Mouse (Mus musculus): Measurements from ENCODE around the gene Acer3.

Gene Acer3

DNA sequence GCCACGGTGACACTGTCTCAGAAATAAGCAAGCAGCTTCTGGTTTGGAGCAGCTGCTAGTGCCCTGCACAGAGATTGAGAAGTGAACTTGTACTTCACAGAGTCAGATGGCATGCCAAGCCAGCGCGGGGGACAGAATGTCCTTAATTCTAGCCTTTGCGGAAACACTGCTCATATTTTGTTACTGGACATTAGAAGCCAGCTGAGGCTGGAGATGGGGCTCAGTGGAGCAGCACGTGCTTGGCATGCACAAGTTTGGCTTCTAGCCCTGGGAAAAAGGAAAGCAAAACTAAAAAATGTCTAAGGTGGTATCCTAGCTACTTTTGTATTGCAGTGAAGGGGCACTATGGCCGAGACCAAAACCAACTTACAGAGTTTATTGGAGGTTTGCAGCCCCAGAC lies 135.7 kb downstream of the Acer3 start:
- CTCF ChIA-PET, result no interaction called here

DNA sequence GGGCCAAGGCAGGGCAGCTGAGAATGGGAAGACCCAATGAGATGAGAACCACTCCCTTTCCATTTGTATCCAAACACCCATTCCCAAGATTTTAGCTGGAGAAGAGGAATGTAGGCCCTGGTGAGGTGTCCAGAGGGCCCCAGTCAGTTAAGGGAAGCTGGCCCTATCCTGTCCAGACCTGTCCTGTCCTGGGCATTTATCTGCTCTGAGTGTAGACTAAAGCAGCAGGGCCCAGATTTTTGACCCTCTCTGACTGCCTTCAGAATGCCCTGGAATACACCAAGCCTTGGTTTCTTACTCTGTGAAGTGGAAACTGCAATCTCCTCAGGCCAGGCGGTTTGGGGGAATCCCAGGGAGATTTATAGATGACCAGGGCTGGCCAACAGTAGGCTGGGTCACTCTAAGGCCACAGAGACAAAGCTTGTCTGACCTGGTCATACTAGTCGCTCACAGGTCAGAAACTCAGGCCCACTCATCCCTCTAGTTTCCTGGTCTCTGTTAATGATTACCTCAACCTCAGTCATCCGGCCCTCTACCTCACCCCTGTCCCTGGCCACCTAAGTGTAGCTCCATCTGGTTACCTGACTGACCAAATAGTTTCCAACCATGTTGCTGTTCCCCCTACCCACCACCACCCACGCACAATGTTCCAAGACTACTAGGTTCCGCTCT lies 142.3 kb downstream of the Acer3 start:
- CTCF ChIA-PET, result interaction anchor here (1.2 to 1.7 kb wide), 2 partner anchors 12 to 71 kb away, joined by 4 to 5 read pairs; no protein-coding TSS in a partner anchor

DNA sequence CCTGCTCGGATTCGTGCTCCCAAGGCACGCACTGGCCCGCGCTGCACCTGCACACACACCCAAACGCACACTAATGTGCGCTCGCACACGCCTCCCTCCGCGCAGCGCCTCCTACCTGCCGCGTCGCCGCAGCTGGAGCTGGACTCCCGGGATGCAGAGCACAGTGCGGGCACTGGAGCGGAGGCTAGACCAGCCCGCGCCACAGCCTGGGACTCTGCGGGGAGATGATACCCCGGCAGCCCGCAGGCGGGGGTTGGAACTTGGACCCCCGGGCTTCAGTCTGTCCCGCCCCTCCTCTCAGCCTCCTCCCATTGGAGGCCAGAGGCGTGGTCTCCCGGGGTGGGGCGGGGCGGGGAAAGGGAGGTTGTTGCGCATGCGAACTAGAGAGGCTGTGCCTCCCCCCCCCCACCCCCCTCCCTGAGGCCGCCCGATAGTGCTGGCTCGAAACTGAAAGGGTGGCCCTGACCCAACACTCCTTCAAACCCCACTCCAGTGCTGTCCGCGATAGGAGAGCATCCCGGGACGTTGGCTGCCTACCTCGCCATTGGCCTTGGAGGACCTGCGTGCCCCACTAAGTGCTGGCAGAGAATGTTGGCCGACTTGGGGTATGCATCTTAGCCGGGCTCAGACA lies 143.0 kb downstream of the Acer3 start, which contains the start of gene Capn5:
Capn5 (minus strand) TSS at position 346 of the 631 bp plus-strand sequence.
- CTCF ChIA-PET, result interaction anchor here (1.2 to 1.7 kb wide), 2 partner anchors 12 to 70 kb away, joined by 4 to 5 read pairs; no protein-coding TSS in a partner anchor

DNA sequence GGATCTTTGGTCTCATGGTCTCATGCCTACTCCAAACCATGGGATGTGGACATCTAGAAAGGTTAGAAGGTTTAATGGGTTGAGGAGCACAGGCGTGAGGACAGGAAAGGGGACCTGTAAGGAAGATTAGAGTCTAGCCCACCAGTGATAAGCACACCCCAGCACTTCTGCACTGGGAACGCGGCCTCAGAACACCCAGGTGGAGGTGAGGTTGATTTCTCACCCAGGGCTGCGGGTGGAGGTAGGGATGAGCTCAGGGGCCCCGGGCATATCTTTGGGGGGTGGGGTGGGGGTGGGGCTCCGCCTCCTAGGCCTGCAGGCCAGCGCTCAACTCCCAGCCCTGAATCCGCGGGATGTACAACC lies 143.5 kb downstream of the Acer3 start:
- CTCF ChIA-PET, result interaction anchor here (0.7 to 1.7 kb wide), 3 partner anchors 11 to 70 kb away, joined by 4 to 8 read pairs (median 5); no protein-coding TSS in a partner anchor

DNA sequence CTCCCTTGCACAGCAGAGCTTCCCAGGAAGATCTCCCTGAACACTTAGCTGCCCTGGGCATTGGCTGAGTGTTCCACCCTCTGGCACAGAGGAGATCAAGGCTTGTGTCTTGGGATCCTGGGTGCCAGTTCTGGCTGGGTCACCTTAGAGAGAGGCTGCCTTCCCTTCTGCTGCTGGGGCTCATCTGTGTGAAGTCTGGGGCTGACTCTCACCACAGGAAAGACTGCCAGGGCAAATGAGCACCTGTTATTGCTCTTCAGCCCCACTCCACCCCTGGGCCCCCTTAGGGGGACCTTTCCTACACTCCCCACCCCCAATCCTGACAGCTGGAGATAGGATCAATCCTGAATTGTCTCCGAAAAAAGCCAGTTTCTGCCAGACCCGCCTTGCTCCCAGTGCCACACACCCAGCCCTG lies 143.9 kb downstream of the Acer3 start:
- CTCF ChIA-PET, result interaction anchor here (0.7 to 1.7 kb wide), 3 partner anchors 11 to 70 kb away, joined by 4 to 8 read pairs (median 5); no protein-coding TSS in a partner anchor

DNA sequence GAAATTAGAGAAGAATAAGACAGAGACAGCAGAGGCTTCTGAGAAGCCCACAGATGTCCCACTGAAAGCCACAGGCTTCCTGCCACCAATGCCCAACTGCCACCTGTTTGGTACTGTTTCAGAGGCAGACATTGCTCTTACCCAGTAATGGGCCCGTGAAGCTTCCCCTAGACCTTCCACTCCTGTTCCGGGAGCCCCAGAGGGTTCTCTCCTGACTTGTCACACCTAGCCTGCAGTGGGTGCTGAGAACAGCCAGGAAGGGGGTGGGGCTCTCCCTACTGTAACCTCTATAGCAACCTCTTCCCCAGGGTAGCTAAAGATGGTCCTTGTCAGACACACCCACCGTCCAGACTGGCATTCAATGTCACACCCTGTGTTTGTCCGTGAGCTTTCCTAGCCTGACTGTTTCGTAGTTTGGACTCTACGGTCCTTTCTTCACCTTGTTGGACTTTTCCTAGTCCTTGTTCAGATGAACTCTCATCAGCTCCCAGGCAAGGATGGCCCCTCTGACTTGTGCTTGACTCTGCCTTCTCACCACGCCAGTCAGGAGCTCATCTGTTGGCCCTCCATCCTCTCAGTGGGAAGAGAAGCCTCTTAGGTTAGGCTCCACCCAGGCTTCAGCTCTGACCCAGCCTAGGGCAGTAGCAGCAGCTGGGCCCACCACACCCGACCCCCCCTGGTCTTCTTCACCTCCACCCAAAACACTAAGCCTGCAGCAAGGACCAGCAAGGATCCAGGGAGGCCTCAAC lies 144.5 kb downstream of the Acer3 start:
- CTCF ChIA-PET, result interaction anchor here (0.7 kb wide), 1 partner anchor 21 kb away, joined by 8 read pairs; no protein-coding TSS in a partner anchor

DNA sequence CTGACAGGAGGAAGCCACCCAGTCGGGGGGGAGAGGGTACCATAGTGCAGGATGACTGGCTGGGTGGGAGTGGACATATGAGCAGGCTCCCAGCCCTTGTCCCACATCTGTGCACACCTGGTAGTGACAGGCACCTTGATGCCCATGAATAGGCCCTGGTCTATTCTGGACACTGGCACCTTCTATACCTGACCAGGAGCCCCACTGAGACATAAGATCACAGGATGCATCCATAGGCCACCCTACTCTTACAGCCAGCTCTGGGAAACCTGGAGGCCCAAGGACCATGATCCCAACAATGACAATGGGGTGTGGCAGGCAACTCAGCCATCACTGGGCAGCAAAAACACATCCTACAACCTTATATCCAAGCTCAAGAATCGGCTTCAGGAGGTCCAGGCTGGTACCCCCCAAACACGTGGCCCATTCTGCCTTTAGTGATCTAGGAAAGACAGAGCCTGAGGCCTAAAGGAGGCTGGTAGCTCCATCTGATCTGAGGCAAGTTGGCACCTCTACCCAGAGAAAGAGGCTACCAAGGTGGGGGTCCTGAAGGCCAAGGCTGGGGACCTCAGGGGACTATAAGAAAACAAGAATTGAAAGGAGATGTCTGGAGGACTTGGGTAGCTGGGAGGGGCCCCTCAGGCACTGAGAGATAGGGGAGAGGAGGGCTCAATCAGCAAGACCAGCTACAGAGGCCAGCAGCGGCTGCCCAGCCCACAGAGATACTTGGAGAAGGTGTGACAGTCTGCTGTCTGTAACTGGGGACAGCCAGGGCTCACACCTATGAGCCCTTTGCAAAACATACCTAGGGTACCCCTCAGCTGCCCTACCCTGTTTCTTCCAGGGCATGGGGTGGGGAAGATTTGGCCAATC lies 145.9 kb downstream of the Acer3 start:
- CTCF ChIA-PET, result no interaction called here

DNA sequence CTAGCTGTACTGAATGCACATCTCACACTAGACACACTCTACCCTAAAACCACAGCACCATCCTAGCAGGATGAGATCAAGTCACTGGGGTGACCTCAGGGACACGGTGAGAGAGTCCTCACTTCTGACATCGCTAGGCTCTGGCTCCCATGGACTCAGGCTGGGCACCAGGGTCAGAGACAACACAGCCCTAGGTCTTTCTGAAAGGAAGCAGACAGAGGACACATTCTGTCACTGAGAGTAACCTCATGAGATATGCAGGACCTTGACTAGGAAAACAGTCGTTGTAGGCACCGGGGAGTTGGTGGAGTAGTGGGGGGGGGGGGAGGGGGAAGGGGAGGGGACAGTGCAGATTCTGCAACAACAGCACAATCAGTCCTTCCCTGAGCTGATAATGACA lies 147.6 kb downstream of the Acer3 start:
- CTCF ChIA-PET, result no interaction called here

DNA sequence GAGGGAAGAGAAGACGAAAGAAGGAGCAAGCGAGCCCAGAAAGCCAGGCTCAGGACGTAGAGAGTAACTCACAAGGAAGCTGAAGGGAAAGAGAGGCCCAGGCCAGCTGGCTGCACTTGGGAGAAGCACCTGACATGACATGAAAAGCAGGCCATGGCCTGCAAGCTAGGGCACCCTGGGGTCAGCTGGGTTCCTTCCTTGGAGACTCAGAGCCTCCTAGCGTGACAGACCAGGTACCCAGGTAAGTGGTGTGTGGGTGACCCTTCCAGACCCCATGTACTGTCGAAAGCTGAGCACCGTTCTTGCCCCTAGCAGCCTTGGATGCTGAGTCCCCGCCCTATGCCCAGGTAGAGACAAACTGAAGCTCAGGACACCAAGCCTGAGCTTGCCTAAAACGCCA lies 148.3 kb downstream of the Acer3 start:
- CTCF ChIA-PET, result no interaction called here

DNA sequence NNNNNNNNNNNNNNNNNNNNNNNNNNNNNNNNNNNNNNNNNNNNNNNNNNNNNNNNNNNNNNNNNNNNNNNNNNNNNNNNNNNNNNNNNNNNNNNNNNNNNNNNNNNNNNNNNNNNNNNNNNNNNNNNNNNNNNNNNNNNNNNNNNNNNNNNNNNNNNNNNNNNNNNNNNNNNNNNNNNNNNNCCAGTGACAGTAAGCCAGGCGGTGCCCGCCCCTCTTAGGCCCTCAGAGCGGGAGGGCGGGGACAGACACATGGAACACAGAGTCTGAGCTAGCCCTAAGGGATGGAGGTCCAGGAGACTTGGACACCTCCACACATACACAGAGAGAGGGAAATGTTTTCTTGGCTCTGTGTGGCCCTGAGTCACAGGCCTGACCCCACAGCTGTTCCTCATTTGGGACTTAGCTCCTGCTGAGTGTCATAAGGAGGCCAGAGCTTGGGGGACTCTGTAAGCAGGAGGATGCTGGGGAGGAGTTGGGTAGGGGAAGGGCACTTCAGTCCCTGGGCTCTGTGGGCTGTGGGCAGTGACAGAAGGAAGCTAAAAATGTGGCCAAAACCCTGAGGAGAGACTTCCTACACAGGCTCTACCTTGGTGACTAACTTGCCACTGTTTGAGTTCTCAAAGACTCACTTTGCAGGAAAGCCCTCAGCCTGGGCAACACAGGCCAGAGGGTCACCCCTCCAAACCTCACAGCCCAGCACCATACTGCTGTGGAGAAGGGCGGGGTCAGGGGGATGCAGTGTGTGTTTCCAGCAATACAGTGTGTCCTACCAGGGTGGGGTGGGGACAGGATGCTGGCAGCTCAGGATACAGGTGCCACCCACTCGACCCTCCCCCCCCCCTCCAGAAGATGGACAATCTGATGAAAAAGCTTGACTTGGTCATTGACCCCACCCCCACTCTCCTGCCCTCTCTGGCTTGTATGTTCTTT lies 149.6 kb downstream of the Acer3 start:
- CTCF ChIA-PET, result interaction anchor here (0.9 kb wide), 1 partner anchor 9 kb away, joined by 7 read pairs; no protein-coding TSS in a partner anchor

DNA sequence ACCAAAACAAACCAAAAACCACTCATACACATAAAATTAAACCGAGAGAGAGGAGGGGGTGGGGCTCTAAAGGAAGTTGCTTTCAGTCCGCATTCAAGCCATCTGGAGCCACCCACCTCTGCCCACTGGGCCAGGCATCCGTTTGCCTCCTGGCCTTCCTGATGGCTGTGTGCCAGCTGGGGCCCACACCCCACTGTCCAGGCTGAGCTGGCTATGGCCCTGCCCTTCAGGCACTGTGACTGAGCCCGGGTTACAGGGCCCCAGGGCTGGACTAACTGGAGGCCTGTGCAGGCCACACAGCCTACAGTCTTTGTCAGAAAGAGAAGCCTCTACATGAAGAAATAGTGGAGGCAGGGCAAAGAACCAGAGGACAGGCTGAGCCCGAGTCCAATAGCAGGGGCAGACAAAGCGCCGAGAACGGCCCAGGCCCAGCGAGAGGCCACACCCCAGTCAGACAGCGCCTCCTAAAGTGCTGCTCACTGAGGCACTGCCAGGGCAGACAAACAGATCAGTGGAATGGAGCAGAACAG lies 155.9 kb downstream of the Acer3 start:
- CTCF ChIA-PET, result interaction anchor here (0.7 kb wide), 1 partner anchor 33 kb away, joined by 4 read pairs; no protein-coding TSS in a partner anchor

DNA sequence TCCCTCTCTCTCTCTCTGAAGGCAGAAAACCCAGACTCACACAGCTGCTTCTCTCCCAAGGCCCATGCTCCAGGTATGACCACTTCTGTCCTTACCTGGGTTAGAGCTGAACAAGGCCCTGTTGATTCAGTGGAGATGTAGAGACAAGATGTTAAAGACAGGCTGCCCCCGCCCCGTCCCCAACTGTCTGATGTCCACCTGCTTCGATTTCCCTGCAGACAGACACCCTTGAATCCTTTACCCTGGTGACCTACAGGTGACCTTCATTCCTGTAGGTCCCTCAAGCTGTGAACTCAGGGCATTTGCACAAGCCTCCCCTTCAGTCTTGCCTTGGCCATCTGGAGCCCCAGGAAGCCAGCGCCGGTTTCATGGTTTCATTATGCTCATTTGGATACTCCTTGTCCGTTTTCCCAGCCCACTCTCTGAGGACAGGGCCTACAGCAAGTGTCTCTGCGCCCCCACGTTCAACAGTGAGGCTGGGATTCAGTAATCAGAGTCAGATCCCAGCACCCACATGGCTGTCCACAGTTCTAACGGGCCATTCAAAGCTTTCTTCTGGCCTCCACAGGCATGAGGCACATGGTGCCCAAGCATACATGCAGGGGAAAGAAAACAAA lies 156.5 kb downstream of the Acer3 start:
- CTCF ChIA-PET, result interaction anchor here (0.7 kb wide), 1 partner anchor 33 kb away, joined by 4 read pairs; no protein-coding TSS in a partner anchor

DNA sequence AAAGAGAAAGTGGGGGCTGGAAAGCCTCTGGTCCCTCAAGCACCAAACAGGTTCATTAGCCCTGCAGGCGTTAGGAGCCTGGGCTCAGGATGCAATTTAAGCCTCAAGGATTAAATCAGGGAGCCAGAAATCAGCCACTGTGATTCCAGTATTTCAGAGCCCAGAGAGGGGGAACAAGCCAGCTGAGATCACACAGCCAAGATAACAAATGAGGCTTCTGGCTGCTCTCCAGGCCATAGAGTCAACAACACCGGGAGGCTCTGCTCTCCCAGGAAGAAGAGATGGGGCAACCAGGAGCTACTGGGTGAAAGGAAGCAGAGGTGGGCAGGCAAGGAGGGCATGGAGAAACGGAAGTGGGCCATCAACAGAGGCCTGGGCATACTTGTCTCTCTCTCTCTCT lies 157.3 kb downstream of the Acer3 start:
- CTCF ChIA-PET, result no interaction called here

DNA sequence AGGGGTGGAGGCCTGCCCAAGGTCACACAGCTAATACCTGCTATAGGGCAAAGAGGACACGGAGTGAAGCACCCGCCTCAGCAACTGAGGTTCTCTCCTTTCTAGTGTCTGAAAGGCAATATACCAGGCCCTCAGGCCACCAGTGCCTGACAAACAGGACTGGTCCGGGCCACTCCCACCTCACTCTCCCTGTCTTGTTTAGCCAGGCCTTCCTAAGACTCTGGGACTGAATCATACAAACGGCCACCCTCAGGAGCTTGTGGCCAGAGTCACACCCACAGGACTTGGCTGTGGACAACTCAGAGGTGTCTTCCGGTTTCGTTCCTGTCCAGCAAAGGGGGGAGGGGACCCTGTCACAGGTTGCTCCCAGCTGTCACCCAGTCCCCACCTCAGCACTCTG lies 158.8 kb downstream of the Acer3 start:
- CTCF ChIA-PET, result interaction anchor here (0.6 kb wide), 1 partner anchor 9 kb away, joined by 7 read pairs; no protein-coding TSS in a partner anchor

DNA sequence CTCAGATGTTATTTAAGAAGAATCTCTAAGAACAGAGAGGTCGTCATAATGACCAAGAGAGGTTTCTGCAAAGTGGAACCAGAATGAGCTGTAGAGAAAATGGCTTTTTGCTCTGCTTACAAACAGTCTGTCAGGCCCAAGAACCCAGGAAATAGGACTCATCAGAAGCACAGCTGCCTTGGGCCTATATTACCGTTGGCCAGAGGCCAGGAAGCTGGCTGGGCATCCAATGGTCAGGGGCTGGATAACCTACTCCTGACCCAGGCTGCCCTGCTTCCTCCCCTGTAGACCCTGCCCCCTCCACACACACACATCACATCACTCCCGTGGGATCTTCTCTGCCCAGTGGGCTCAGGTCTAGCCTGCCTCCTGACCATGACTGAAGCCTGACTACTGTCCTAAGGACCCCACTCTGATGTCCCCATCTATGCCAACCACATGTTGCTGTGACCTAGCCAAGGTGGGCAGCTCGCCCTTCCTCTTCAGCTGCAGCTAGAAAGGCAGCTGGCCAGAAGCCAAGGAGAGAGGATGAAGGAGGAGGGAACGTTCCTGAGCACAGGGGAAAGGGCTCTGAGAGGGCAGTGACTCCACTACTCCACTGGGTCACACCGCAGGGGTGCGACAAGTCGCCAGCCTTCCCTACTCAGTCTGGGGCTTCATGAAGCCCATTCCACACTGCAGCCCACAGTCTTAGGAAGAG lies 160.8 kb downstream of the Acer3 start:
- CTCF ChIA-PET, result no interaction called here

DNA sequence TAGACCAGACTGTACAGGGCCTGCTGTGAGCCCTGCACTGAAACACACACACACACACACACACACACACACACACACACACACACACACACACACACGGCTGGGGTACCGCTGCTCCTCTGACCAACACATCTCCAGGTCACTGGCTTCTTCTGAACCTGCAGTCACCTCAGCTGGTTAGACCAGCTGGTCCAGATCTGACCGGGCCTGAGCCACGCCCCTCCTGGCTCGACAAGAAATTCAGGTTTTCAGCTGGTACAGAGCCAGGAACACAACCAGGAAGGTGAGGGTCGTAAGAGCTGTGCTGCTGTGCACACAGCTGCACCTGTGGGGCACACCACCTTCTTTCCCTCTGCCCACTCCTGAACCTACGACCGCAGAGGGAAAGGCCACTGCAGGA lies 162.5 kb downstream of the Acer3 start:
- CTCF ChIA-PET, result no interaction called here

DNA sequence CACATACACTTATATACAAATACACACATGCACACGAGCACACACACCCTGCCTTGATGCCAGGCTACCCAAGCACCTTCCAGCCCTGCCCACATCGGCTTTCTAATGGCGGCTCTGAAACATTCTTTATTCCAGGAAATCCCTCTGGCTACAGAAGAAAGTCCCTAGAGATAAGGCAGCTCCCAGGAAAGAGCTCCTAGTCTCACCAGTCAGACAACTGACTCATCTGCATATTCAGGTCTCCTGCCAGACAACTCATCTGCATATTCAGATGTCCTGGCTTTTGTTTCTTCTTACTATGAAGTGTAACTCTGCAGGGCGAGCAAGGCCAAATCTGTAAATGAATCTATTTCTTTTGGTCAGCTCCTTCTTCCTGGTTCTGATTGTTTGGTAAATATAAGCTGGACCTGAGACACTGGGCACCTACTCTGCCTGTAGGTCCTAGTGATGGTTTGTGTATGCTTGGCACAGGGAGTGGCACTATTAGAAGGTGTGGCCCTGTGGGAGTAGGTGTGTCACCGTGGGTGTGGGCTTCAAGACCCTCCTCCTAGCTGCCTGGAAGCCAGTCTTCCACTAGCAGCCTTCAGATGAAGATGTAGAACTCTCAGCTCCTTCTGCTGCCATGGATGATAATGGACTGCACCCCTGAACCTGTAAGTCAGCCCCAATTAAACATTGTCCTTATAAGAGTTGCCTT lies 163.2 kb downstream of the Acer3 start:
- CTCF ChIA-PET, result no interaction called here

All from spleen, embryonic (tissue).